Mouse (Mus musculus): ENCODE measurements around the gene Tmem129. TPM values are rescaled to one million over a fixed set of nuclear protein-coding genes. Genes with fewer than 3 reads are reported as not detected.

The Tmem129 gene
- 27.0 TPM for polyA plus RNA-seq (2014; fragmentation: Illumina TruSeq; extraction: RNeasy Lipid Tissue Mini Kit (QIAGEN cat#74804); ENCODE audit: low read depth, low replicate concordance)

GRCm38 (mm10) chr5:33657787-33658663, at the start of gene Tmem129, which contains the start of gene Tacc3:
Gene Tmem129, minus strand, starts transcription at chr5:33658416.
Gene Tacc3, plus strand, starts transcription at chr5:33658128.

GRCm38 (mm10) chr5:33651921-33652782, 6.1 kb downstream of the Tmem129 start, which contains the start of gene Slbp:
Gene Slbp, minus strand, starts transcription at chr5:33652574.

GRCm38 (mm10) chr5:33629301-33629987, 28.8 kb downstream of the Tmem129 start, which contains the start of the genes Fam53a and Gm9903:
Gene Fam53a, minus strand, starts transcription at chr5:33629635.
Gene Gm9903, plus strand, starts transcription at chr5:33629925.

Other genes with a start within 250 kb of the Tmem129 start
- not detected for gene Nkx1-1, start 224.4 kb downstream of the Tmem129 start, polyA plus RNA-seq (2014; fragmentation: Illumina TruSeq; extraction: RNeasy Lipid Tissue Mini Kit (QIAGEN cat#74804); ENCODE audit: low read depth, low replicate concordance)
- gene Fam53a, start 28.8 kb downstream of the Tmem129 start, polyA plus RNA-seq (2014; fragmentation: Illumina TruSeq; extraction: RNeasy Lipid Tissue Mini Kit (QIAGEN cat#74804); ENCODE audit: low read depth, low replicate concordance), result 29.1 TPM
- gene Gm9903, start 28.5 kb downstream of the Tmem129 start, polyA plus RNA-seq (2014; fragmentation: Illumina TruSeq; extraction: RNeasy Lipid Tissue Mini Kit (QIAGEN cat#74804); ENCODE audit: low read depth, low replicate concordance), result 1.5 TPM
- 18.6 TPM for gene Slbp, start 5.8 kb downstream of the Tmem129 start, polyA plus RNA-seq (2014; fragmentation: Illumina TruSeq; extraction: RNeasy Lipid Tissue Mini Kit (QIAGEN cat#74804); ENCODE audit: low read depth, low replicate concordance)
- gene Tacc3, start 288 bp downstream of the Tmem129 start, polyA plus RNA-seq (2014; fragmentation: Illumina TruSeq; extraction: RNeasy Lipid Tissue Mini Kit (QIAGEN cat#74804); ENCODE audit: low read depth, low replicate concordance), result 2.5 TPM
- 7.5 TPM for gene Fgfr3, start 63.3 kb upstream of the Tmem129 start, polyA plus RNA-seq (2014; fragmentation: Illumina TruSeq; extraction: RNeasy Lipid Tissue Mini Kit (QIAGEN cat#74804); ENCODE audit: low read depth, low replicate concordance)
- 73.0 TPM for gene Letm1, start 124.4 kb upstream of the Tmem129 start, polyA plus RNA-seq (2014; fragmentation: Illumina TruSeq; extraction: RNeasy Lipid Tissue Mini Kit (QIAGEN cat#74804); ENCODE audit: low read depth, low replicate concordance)
- 10.8 TPM for gene Nsd2, start 162.3 kb upstream of the Tmem129 start, polyA plus RNA-seq (2014; fragmentation: Illumina TruSeq; extraction: RNeasy Lipid Tissue Mini Kit (QIAGEN cat#74804); ENCODE audit: low read depth, low replicate concordance)